Mouse (Mus musculus): ENCODE results near the gene Dynll1.

Dynll1 gene

DNA sequence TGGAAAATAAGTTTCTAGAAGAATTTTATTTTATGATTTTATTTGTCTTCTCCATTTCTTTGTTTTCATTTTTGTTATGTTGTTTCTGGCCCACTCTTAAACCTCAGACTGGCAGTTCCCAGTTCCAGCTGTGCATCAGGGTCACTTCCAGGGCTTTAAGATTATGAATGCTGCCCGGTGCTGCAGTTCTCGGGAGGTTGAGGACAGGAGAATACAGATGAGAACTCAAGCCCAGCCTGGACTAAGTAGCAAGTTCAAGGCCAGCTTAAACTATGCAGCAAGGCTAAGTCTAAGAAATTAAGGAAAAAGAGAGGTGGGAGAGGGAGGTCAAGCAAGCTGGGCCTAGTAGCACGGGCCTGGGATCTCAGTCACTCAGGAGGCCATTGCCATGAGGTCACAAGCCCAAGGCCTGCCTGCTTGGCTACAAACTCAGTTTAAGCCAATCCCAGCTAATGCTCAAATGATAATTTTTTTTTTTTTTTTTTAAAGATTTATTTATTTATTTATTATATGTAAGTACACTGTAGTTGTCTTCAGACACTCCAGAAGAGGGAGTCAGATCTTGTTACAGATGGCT, 33.2 kb downstream of the Dynll1 start:
- DNase-seq (ENCODE audit: low read depth), result no peak

DNA sequence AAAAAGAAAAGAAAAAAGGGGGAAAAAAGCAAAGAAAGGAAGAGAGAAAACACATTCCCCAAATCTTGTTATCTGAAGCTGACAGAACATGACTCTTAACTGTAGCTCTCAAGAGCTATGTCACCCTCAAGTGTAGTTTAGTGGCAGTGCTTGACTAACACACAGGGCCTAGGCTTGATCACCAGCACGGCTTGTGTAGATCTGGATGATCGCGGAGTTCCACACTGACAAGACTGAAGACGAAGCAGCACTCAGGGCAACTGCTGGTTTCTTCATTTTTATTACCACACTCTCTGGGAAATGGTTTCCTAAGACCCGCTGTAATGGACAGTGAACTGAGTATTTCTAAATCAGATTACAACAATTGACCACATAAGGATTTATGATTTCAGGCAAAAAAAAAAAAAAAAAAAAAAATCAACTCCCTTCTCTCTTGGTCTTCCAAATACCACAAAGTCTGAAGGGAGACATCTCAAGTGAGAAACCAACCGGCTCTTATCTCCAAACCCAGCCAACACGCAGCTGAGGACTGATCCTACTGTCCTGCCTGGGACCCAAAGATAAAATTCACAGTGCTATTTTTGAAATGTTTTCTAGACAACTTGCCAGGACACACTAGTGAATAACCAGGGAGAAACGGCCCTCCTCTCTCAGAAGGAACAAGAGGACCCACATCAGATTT, 33.9 kb downstream of the Dynll1 start:
- DNase-seq (ENCODE audit: low read depth), result peak; percentile 36

DNA sequence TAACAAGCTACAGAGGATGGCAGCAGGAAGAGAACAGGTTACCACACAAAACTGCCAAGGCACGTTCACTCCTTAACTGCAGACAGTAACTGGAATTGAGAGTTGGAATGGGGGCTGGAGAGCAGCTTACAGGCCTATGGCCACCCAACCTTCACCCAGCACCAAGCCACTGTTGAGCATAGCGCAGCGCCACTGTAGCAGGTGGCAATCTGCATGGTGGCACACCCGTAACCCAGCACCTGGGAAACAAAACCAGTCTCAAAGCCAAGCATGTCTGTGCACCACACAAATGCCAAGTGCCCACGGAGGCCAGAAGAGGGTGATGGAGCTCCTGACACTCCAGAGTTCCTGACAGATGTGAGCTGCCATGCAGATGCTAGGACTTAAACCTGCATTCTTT, 34.5 kb downstream of the Dynll1 start:
- DNase-seq (ENCODE audit: low read depth), result no peak

DNA sequence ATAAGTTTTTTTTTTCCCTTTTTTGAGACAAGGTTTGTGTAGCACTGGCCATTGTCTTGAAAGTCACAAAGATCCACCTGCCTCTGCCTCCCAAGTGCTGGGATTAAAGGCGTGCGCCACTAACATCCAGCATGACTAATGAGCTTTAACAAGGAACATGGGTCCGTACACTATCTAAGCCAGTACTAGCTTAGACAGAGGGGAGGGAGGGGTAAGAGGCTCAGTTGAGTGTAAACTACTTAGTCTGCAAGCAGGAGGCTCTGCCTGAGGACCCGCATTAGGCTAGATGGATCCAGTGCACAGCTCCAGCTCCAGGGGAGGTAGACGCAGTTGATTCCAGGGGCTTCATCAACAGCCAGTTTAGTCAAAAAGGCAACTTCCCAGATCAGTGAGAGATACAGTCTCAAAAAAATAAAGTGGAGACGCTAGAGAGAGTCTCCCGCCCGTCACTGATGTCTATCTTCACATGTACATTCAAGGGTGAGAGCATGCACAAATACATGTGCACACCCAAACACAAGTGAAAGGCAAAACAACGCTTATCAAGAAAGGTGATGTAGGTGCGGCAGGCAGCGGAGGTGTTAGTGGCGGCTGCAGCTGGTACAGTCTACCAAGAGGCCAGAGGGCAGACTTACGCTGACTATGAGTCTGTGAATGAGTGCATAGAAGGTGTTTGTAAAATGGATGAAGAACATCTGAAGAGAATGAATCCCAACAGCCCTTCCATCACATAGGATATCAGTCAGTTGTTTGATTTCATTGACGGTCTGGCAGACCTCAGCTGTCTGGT, 38.1 kb downstream of the Dynll1 start:
- no peak for DNase-seq (ENCODE audit: low read depth)

DNA sequence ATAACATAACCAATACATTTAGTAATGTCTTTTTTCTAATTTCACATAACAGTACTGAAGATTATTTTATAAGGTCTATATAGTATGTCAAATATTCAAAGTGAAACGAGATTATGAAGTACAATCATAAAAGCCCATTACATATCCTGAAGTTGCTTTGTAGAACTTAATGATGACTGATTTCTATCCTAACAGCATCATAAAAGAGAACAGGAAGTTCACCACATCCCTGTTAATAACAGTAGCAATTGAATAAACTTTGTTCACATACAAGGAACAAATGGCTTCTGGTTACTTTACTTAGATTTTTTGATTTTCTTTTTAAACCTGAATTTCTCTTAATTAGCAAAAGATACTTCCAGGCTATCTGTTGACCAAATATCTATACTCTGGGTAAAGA, 38.9 kb downstream of the Dynll1 start:
- no peak for DNase-seq (ENCODE audit: low read depth)

DNA sequence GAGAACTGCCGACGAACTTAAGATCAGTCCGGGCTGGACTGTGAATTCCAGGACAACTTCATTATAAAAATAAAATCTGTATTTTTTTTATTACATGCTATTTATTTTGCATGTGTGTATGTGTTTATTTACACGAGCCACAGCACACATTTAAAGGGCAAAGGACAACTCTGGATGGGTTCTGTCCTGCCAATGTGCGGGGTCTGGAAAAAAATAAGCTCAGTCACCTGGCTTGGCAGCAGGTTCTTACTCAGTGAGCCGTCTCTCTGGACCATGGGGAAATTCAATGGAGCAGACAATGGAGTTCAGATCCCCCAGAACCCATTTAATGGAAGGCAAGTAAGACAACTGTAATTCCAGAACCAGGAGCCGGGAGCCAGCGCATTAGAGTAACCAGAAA, 39.7 kb downstream of the Dynll1 start:
- no peak for DNase-seq (ENCODE audit: low read depth)

DNA sequence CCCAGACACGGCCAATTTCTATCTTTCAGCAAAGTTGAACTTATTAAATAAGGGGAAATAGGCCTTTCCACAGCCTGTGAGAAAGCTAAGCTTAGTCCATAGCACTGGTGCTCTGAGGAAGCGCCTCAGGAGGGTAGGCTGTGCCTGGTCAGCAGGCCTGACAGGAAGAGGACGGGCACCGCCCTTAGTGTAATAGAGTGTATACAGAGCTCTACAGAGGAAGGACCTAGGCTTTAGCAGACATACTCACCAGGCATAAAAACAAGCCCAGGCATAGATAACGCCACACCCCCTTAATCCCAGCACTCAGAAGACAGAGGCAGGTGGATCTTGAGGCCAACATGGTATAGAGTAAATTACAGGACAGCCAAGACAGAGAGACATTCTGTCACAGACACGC, 40.4 kb downstream of the Dynll1 start:
- DNase-seq (ENCODE audit: low read depth), result no peak

DNA sequence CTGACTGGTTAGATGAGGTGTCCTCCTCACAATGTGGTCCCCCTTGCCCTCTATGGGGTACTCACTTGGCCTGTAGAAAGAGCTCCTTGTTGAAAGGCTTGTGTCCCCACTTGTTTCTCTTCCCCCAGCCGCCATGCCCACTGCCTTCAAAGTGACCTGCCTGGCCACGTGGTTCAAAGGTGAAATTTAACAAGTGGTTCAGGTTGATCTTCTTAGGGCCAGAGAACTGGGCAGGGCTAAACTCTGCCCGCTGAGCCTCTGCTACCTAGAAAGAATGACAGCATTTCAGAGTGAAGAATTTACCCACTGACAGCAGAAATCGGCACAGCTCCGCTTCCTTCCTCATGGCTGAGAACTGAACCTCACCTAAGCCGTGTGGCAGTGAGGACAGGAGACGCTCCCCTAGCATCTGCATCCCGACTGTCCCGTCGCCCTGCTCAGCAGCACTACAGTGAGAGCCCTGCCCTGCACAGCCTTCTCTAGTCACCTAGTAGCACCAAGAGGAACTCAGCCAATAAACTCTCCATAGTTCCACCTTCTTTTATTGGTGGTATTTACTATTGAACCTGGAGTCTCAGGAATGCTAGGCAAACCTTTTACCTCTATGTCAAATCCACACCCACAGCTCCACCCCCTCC, 43.8 kb downstream of the Dynll1 start:
- DNase-seq (ENCODE audit: low read depth), result no peak

DNA sequence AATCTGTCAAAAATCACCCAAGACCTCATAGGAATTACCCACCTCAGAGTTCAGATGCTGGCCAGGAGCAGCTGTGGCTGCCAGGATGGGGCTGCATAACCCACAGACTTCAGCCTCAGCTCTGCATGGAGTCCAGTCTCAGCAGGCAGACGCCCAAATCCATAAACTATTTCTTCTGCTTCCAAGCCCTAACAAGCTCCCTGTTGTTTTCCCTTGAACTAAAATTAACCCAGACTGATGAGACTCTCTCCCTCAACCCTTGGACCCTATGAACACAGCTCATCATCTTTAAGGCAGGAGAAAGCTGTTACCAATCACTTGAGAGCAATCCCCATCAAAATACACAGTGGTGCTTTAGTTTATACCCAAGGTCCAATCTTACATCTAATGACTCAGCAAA, 45.3 kb downstream of the Dynll1 start:
- no peak for DNase-seq (ENCODE audit: low read depth)

Measured in NIH3T3 (cell line).